Mouse (Mus musculus): Measurements from ENCODE around the gene Unc5cl.

GRCm38 (mm10) chr17:48451753-48452444 is 2.8 kb upstream of the Unc5cl start:
- TF ChIP-seq CTCF (IDR thresholded peaks at IDR 0.05; ENCODE audit: control insufficient read depth, insufficient read depth, low read length) (no peak), POLR2A (IDR thresholded peaks at IDR 0.05; ENCODE audit: borderline replicate concordance, control insufficient read depth, low read depth, low read length) (no peak)

All from bone marrow, adult 2 months (tissue).